Mouse (Mus musculus) cerebellum, adult 9-11 months (tissue): ENCODE measurements around the gene Fopnl.

Experiments
- DNase-seq: peaks from one replicate; pipeline ENCODE4 v3.0.0; 2022

The Fopnl gene

GRCm38 (mm10) chr16:14316884-14317876 is at the start of gene Fopnl:
Gene Fopnl, minus strand, starts transcription at chr16:14317405.
- DNase-seq, result peak; percentile 99

GRCm38 (mm10) chr16:14366017-14366416 is 48.8 kb upstream of the Fopnl start:
- no peak for DNase-seq

DNA sequence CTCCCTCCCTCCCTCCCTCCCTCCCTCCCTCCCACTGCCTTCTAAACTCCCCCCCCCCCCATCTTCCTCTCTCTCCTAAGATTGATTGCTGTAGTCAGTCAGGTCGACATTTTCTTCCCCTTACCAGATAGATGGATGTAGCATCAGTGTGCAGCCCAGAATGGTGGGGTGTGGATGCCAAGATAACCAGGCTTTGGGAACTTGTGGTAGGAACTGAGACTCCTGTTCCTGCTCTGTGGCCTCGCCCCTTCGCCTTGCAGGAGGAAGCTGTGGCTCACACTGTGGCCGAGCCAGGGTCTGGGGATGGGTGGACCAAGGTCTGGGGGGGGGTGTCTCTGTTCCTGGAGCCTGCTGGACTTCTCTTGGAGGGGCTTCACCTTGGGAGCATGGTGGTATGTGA is 48.3 kb upstream of the Fopnl start:
- no peak for DNase-seq

DNA sequence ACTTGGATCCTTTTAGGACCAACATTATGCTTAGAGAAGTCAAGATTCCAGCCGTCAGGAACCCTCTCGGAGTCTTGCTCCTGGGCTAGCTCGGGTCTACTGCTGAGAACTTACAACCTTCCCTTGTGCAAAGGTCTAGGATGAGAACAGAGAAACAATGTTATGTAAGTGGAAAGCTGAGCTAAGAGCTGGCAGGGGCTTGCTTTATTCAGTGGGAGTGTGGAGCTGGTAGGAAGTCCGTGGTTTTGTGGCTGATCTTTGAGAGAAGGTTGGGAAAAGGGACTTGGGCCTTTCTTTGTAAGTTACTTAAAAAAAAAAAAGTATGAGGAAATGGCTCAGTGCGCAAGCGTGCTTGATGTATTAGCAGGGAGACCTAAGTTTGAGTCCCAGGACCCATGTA is 46.9 kb upstream of the Fopnl start:
- DNase-seq, result no peak

GRCm38 (mm10) chr16:14363496-14363895 is 46.3 kb upstream of the Fopnl start:
- no peak for DNase-seq

DNA sequence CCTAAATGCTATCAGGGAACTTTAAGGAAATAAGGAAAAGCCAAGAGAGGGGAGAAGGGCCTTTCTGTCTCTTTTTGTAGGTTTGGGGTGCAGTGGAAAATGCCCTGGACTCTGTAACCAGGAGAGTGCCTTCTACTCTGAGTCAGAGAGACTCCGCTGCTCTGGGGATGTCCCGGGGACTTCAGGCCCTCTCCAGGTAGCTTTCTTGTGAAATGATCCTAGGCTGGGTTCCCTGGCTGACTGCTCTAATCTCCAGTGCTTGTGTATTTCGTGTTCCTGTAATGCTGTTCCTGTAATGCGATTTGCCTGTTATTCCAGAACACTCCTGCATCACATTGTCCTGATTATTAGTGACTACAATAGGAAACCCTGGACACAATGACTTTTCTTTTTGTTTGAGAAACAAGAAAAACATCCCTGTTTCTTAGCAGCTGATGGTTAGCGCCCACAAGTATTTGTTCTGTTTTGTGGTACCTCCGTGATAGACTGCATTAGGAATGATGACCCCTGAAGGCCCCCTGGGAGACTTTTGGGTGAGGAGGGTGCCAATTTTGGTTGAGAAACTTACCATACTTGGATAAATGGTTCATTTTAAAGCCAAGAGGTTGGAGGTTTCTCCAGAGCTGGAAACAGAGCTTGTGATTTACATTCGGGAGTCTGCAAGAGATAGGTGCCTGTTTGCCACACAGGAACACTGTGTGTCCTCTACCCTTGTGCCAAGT is 45.1 kb upstream of the Fopnl start:
- DNase-seq, result no peak

DNA sequence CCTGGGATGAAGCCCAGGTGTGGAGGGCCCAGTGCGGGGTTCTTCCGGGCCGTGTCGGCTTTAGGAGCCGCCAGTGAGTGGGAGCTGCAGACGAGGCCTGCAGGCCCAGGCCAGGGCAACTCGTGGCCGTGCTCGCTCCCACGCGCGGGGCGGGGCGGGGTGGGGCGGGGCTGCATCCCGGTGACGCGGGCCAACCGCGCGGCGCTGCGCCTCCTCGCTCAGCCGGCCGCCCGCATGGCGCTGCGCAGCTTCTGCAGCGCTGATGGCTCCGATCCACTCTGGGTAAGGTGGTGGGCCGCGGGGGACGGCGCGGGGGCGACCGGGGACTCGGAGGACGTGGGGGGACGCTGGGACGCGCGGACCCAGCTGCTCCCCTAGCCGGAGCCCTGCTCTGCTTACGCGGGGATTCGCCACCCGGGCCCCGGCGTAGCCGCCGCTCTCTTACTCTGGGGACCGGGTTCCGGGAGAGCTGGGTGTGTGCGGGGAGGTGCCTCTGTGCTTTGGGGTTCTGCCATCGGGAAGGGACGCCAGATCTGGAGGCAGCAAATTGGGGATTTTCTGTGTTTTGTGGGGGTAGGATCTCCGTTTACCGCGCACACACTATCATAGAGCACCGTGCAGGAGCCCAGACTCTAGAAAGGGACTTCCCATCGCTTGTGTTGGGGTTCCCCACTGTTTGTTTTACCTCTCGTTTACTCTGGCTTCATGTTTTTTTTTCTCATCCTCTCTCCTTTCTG is 44.3 kb upstream of the Fopnl start, which contains the start of gene Abcc1:
Abcc1 (plus strand) TSS at position 197 of the 737 bp plus-strand sequence.
- DNase-seq, result peak; percentile 82

GRCm38 (mm10) chr16:14360931-14361330 is 43.7 kb upstream of the Fopnl start:
- no peak for DNase-seq

DNA sequence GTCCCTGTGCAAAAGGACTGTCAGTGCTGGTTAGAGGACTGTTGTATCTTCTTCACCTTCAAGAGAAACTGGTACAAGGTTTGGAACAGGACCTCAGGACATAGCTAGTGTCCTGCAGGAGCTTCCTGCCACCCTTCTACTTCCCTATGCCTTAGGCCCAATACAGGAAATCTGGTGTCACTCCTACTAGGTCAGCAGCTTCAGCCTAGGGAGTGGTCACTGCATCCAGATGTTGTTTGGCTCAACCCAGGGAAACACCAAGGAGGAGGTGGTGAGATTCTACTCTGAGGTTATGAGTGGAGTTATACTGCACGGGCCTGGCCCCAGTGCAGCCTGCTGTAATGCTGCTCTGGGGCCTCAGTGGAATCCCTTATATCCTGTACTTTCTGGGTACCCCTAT is 41.3 kb upstream of the Fopnl start:
- DNase-seq, result no peak

GRCm38 (mm10) chr16:14357859-14358258 is 40.7 kb upstream of the Fopnl start:
- DNase-seq, result no peak

- no peak for DNase-seq
Observed at GRCm38 (mm10) chr16:14352663-14353062, 35.5 kb upstream of the Fopnl start.

- no peak for DNase-seq
Observed at GRCm38 (mm10) chr16:14352234-14352633, 35.0 kb upstream of the Fopnl start.

GRCm38 (mm10) chr16:14351571-14351970 is 34.4 kb upstream of the Fopnl start:
- no peak for DNase-seq

GRCm38 (mm10) chr16:14344967-14345366 is 27.8 kb upstream of the Fopnl start:
- no peak for DNase-seq

DNA sequence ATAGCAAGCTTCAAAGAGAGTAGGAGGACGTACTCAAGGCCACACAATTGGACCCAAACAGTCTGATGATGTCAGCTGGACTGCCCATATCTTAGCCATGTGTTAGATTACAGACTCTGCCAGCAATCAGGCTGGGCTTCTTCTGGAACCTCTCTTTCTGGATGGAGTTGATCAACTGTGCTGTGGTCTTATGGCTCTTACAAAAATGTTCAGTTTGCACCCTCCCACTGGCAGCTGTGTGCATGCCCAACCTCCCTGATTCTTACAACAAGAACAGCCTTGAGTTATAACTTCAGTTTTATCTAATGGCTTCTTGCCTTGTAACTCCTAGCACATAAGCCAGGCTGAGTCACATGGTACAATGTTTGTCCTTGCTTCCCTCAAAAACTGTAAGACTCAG is 11.0 kb upstream of the Fopnl start:
- DNase-seq, result no peak

GRCm38 (mm10) chr16:14320494-14320893 is 3.3 kb upstream of the Fopnl start:
- DNase-seq, result no peak

GRCm38 (mm10) chr16:14319681-14320080 is 2.5 kb upstream of the Fopnl start:
- DNase-seq, result no peak

- DNase-seq, result no peak
Observed at GRCm38 (mm10) chr16:14312914-14313313, 4.3 kb downstream of the Fopnl start.

DNA sequence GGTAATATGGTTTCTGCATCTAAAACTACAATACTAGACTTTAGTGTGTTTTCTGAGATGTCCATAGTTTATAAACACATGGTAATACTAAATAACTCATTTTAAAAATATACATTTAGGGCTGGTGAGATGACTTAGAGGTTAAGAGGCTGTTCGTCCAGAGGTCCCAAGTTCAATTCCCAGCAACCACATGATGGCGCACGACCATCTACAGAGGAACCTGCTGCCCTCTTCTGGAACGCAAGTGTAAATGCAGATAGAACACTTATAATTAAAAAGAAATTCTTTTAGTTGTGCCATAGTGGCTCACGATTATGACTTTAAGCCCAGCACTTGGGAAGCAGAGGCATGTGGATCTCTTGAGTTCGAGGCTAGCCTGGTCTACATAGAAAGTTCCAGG is 5.8 kb downstream of the Fopnl start:
- DNase-seq, result no peak

DNA sequence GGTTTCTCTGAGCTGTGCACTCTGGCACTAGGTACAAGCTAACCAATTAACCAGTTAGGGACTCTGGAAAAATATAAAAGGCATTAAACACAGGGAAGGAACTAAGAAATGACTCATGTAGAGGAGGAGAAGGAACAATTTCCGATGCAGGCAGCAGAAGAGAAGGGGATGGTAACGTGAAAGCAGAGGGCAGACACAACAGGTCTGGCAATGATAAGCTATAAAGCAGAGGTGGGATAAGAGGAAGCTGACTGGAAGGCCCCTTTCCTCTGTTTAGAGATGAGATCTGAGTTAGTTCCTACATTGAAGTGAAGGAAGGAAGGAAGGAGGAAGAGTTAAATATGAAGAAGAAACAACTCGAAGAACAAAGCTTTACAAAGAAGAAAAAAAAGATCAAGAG is 7.4 kb downstream of the Fopnl start:
- no peak for DNase-seq

DNA sequence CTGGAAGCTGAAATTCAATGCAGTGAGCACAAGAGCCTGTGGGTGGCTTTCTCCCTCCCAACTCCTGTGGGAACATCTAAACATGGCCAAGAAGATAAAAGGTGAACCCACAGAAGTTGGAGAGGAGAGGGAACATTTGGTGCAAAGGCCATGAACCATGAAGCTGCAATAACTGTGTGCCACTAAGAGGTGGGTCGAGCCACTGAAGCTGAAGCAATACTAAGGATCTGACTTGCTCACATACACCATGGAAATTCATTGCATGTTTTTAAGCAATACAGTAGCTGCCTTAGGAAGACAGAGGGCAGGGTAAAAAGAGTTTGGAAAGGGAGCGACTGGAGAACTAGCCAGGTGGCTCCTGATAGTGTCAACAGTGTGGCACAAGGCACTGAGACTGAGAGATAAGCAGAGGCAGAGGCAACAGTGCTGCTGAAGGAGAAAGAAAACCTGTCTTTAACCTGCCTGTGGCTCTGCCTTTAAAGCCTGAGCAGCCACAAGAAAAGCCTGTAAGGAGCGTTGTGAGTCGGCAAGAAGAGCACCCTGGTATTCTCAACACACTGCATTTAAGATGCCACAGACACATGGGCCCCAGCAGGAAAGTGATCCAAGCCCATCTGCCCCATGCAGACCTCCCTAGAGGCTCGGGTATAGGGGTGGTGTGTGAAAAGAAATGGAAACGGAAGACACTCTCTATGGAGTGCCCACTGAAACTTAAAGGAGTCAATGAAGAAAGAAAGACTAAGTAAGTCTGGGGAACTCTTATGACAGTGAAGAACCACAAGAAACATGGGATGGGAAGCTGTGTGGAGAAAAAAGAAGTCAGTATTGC is 8.7 kb downstream of the Fopnl start:
- DNase-seq, result no peak

DNA sequence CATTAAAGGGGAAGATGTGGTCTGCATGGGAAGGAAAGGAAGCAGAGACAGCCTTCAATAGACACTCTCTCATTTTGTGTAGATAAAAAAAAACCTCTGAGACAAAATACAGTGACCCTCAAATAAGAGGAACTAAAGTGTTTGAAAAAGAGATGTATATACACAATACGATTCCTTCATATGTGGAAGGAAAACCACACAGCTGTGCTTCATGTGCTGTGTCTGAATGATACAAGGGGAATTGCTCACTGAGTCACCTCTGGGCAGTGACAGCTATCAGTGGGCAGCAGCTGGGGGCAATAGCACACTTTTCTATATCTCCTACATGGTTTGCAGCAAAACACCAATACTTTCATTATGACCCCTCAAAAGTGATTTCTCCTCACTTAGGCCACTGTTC is 9.8 kb downstream of the Fopnl start:
- DNase-seq, result no peak
